Mouse (Mus musculus) neural tube, embryonic 13.5 days (tissue): Measurements from ENCODE around the gene Atp4b. TPM values are rescaled to one million over a fixed set of nuclear protein-coding genes. Genes with fewer than 3 reads are reported as not detected.

Source experiments
- ATAC-seq: fragments of 200-750 bp; cut with Nextera tagmentation; 2 replicates; pipeline ENCODE4 v1.8.0; 2017; ENCODE audit warnings: low read depth, mild to moderate bottlenecking, moderate TSS enrichment, moderate library complexity
- H3K27ac ChIP-seq: fragments of 300-500 bp; sonication (generic); replicated peaks from 2 replicates; pipeline ENCODE4 v1.5.1; 2015; ENCODE audit warnings: moderate library complexity, mild to moderate bottlenecking, inconsistent platforms
- H3K27me3 ChIP-seq: fragments of 300-500 bp; sonication (generic); 2 replicates; pipeline ENCODE4 v1.6.1; 2015; ENCODE audit warnings: mild to moderate bottlenecking, inconsistent platforms
- H3K36me3 ChIP-seq: fragments of 300-500 bp; sonication (generic); 2 replicates; pipeline ENCODE4 v1.6.1; 2015; ENCODE audit warnings: mild to moderate bottlenecking, inconsistent platforms
- H3K4me1 ChIP-seq: fragments of 300-500 bp; sonication (generic); replicated peaks from 2 replicates; pipeline ENCODE4 v1.6.1; 2015; ENCODE audit warnings: inconsistent platforms
- H3K4me2 ChIP-seq: fragments of 300-500 bp; sonication (generic); 2 replicates; pipeline ENCODE4 v1.6.1; 2015; ENCODE audit warnings: inconsistent platforms, mild to moderate bottlenecking, moderate library complexity
- H3K4me3 ChIP-seq: fragments of 300-500 bp; sonication (generic); 2 replicates; pipeline ENCODE4 v1.5.1; 2015; ENCODE audit warnings: mild to moderate bottlenecking, inconsistent platforms
- H3K9ac ChIP-seq: fragments of 300-500 bp; sonication (generic); 2 replicates; pipeline ENCODE4 v1.6.1; 2015; ENCODE audit warnings: moderate library complexity, mild to moderate bottlenecking, inconsistent platforms
- H3K9me3 ChIP-seq: fragments of 300-500 bp; sonication (generic); 2 replicates; pipeline ENCODE4 v1.6.1; 2016; ENCODE audit warnings: inconsistent platforms
- WGBS: fragments of 180-500 bp; shearing (Covaris S2); methylation state at CpG from one replicate; pipeline ENCODE4 v1.1.7; 2015; 5-methylcytosine and 5-hydroxymethylcytosine counted together
- polyA plus RNA-seq: library from polyadenylated mRNA; unstranded; fragments of >200 nt; fragmentation: Nextera tagmentation; extraction: Ambion mirVana; gene quantifications from 2 replicates; pipeline ENCODE4 v1.2.1, GENCODE M21; 2015

Gene Atp4b
- polyA plus RNA-seq, 1 experiment from 2014 or later = not detected

DNA sequence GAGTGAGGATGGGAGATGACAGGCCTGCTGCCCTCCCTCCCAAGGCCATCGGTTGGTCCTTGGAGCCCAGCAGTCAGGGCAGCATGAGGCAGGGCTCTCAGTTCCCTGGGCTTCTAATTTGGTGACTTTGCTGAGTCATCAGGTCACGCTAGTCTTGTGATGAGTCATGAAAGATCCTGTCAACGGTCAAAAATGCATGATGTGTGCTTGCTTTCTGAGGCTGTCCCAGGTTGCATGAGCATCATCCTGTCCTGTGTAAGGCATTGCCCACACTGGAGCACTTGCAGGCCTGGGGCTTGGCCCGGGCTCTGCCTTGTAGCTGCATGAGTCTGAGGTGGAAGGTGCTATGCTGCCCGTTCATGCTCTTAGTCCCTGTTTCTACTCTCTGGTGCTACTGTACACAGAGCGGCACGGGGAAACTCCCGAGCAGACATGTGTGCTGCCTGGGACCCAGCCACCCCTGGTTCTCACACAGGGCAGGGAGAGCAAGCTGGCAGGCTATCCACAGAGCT, 23.4 kb downstream of the Atp4b start:
- 89% methylated on average over 8 of the region's 8 CpGs for WGBS
- no peak for ATAC-seq
- no peak overlapping the region for H3K27ac ChIP-seq
- no peak overlapping the region for H3K4me3 ChIP-seq
- H3K9ac ChIP-seq = no peak overlapping the region
- H3K9me3 ChIP-seq = no peaks in the 10 kb centered on the region
- peaks cover 85% of the 10 kb centered on the region for H3K36me3 ChIP-seq
- no peaks in the 10 kb centered on the region for H3K4me1 ChIP-seq
- no peak overlapping the region for H3K4me2 ChIP-seq
- no peaks in the 10 kb centered on the region for H3K27me3 ChIP-seq

DNA sequence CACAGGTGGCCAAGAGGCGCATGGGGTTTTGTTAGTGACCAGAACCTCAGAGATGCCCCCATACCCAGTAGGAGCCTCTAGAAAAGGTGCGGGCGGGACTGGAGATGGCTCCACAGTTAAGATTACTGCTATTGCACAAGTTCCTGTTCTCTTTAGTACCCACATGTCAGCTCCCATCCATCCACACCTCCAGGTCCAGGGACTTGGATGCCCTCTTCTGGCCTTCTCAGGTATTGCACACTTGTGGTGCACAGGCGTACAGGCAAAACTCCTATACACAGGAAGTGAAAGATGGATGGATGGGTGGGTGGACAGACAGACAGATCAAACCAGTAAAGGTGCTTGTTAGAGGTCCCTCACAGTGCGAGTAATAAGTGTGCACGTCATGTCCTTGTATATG, 34.8 kb downstream of the Atp4b start:
- Histone ChIP-seq H3K27me3 (no peaks in the 10 kb centered on the region), H3K4me2 (no peak overlapping the region), H3K4me3 (no peak overlapping the region), H3K9ac (no peak overlapping the region), H3K9me3 (no peaks in the 10 kb centered on the region), H3K27ac (no peak overlapping the region), H3K4me1 (no peaks in the 10 kb centered on the region), H3K36me3 (peaks cover 89% of the 10 kb centered on the region)
- no peak for ATAC-seq
- 94% methylated on average over 6 of the region's 6 CpGs for WGBS

DNA sequence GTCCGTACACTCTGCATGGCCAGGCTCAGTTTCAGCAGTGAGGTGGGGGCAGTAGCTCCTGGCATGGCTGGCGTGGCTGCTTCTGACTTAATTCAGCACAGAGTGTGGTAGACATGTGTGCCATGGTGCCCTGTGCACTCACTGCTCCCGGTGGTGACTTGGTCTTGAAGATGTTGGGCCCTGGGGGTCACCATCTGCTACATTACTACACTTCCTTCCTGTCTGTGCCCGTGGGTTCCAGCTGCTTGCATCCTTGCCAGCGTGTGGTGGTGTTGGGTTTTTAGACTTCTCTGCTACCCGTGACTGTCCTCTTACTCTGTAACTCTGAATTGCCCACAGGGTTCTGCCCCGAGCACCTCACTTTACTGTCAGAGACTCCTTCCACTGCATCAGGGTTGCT, 36.4 kb downstream of the Atp4b start:
- no peaks in the 10 kb centered on the region for H3K4me1 ChIP-seq
- H3K9ac ChIP-seq = no peak overlapping the region
- no peaks in the 10 kb centered on the region for H3K9me3 ChIP-seq
- ATAC-seq = no peak
- no peak overlapping the region for H3K27ac ChIP-seq
- no peak overlapping the region for H3K4me2 ChIP-seq
- no peak overlapping the region for H3K4me3 ChIP-seq
- no peaks in the 10 kb centered on the region for H3K27me3 ChIP-seq
- peaks cover 87% of the 10 kb centered on the region for H3K36me3 ChIP-seq
- 86% methylated on average over 7 of the region's 7 CpGs for WGBS

DNA sequence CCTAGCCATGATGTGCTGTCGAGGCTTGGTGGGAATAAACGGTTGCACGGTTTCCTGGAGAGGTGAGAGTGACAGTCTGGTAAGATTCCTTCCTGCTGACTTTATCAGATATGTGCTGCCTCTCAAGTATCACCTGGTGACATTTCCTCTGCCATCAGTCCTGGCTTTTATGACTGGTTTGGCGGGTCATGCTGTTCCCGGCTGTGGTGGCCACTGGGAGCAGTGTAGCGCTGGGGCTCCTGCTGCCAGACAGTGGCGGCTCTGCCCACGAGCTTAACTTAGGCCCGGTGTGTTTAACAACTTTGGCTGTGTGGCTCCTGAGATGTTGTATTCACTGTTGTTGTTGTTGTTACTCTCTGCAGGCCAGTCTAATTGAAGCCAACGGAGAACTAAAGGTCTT, 39.9 kb downstream of the Atp4b start:
- H3K9ac ChIP-seq = no peak overlapping the region
- no peaks in the 10 kb centered on the region for H3K27me3 ChIP-seq
- H3K4me3 ChIP-seq = no peak overlapping the region
- ATAC-seq = no peak
- no peak overlapping the region for H3K27ac ChIP-seq
- no peaks in the 10 kb centered on the region for H3K4me1 ChIP-seq
- 82% methylated on average over 10 of the region's 10 CpGs for WGBS
- no peaks in the 10 kb centered on the region for H3K9me3 ChIP-seq
- no peak overlapping the region for H3K4me2 ChIP-seq
- H3K36me3 ChIP-seq = peaks cover 91% of the 10 kb centered on the region

DNA sequence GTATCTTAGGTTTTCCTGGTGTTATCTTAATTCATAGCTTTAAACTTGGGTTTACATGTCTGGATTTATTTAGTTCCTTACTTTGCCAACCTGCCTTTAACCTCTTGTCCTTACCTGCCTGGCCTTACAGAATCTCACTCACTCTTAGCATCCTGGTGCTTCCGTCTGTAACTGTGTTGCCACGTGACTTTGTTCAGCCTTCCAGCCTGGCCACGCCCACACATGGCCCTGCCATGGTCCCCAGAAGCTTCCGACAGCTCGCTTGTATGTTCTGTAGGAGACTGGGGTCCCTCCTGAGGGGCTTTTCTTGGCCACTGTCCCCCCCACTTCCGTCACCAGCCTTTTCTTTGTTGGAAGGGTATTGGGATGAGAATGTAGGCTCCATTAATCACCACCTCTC, 40.4 kb downstream of the Atp4b start:
- WGBS = 84% methylated on average over 6 of the region's 6 CpGs
- Histone ChIP-seq H3K36me3 (peaks cover 91% of the 10 kb centered on the region), H3K4me3 (no peak overlapping the region), H3K4me1 (no peaks in the 10 kb centered on the region), H3K9ac (no peak overlapping the region), H3K27me3 (no peaks in the 10 kb centered on the region), H3K27ac (no peak overlapping the region), H3K4me2 (no peak overlapping the region), H3K9me3 (no peaks in the 10 kb centered on the region)
- ATAC-seq = no peak

DNA sequence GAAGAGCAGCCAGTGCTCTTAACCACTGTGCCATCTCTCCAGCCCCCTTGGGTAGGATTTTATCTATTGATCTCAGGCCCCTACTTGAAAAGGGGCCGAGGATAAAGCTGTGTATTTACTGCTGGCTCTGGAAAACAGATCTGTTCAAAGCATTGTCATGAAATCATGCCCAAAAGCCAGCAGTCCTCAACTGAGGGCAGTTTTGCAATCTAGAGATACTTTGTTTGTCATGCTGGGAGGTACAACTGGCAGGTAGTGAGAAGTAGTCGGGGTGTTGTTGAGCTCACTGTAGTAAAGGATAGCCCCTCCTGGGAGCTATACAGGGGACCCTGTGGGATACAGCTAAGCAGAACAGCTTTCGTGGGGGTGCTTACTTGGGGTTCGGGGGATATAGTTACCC, 42.7 kb downstream of the Atp4b start:
- Histone ChIP-seq H3K4me3 (no peak overlapping the region), H3K27ac (no peak overlapping the region), H3K9ac (no peak overlapping the region), H3K9me3 (no peaks in the 10 kb centered on the region), H3K4me1 (no peaks in the 10 kb centered on the region), H3K4me2 (no peak overlapping the region), H3K27me3 (no peaks in the 10 kb centered on the region), H3K36me3 (peaks cover 91% of the 10 kb centered on the region)
- 82% methylated on average over 4 of the region's 4 CpGs for WGBS
- no peak for ATAC-seq

DNA sequence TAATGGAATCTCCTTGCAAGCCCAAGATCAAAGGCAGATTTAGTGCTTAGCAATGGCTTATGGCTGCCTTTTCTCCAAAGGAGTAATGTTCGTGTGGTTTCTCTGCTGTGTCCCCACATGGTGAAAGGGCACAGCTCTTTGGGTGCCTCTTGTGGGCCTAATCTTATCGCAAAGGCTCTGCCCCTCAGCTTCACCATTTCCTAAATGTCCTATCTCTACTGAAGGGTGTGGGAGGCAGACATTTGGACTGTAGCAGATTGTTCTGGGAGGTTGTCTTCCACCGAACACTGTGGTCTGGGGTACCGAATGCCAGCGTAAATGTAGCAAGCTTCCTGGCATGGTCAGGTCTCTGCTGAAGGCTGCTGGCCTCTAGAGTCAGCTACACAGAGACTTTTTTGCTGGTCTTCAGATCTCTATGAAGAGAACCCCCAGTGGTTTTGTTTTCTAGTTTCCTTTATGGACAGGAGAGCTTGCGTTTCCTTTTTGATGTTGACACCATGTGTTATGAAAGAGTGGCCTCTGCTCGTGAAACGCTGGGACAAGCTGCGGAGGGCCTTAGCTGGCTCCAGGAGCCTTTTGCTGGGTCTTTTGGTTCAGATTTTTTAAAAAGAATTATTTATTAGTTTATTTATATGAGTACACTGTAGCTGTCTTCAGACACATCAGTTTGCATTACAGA, 43.3 kb downstream of the Atp4b start:
- Histone ChIP-seq H3K4me2 (no peak overlapping the region), H3K9ac (no peak overlapping the region), H3K4me1 (no peaks in the 10 kb centered on the region), H3K4me3 (no peak overlapping the region), H3K27ac (no peak overlapping the region), H3K36me3 (peaks cover 91% of the 10 kb centered on the region), H3K9me3 (no peaks in the 10 kb centered on the region), H3K27me3 (no peaks in the 10 kb centered on the region)
- no peak for ATAC-seq
- WGBS = 83% methylated on average over 9 of the region's 9 CpGs

DNA sequence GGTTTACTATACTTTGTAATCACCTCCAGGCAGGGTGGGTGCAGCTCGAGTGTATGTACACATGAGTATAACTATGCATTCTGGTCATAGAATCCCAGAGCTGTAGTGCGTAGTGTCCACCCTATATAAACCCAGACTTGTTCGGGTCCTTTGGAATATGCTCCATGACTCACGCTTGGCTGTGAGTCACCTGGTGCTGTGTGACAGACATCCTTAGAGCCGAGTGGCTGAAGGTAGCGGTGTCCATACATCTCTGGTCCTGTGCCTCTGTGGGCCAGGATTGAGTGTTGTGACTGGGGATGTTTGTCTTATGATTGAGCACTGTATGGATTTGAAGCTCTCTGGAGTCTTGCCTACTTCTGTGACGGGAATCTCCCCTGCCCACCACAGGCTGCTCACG, 44.0 kb downstream of the Atp4b start:
- Histone ChIP-seq H3K9me3 (no peaks in the 10 kb centered on the region), H3K36me3 (peaks cover 91% of the 10 kb centered on the region), H3K27ac (no peak overlapping the region), H3K4me3 (no peak overlapping the region), H3K9ac (no peak overlapping the region), H3K4me1 (no peaks in the 10 kb centered on the region), H3K27me3 (no peaks in the 10 kb centered on the region), H3K4me2 (no peak overlapping the region)
- no peak for ATAC-seq
- WGBS = 91% methylated on average over 8 of the region's 8 CpGs

DNA sequence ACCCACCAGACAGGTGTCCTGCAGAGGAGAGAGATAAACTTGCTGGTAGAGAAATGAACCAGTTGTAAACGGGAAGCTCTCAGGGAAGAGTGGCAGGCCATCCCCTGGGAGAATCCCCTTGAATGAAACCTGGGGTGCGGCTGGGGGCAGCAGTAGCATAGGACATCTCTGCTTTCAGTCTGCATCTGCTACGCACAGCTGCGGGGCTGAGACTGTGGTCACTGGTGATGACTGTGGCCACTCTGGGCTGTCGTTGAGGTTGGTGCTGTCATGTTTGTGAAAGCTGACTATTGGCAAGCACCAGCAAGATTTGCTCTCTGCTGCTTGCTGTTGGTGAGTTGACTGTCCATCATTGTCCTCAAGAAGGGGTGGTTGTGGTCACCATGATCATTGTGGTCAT, 45.0 kb downstream of the Atp4b start:
- no peak overlapping the region for H3K4me2 ChIP-seq
- 0 out of 2 replicates have a peak overlapping the region, but pooled peaks have one; percentile 17 for H3K9ac ChIP-seq
- ATAC-seq = no peak
- WGBS = 86% methylated on average over 5 of the region's 5 CpGs
- H3K27me3 ChIP-seq = no peaks in the 10 kb centered on the region
- H3K27ac ChIP-seq = no peak overlapping the region
- no peak overlapping the region for H3K4me3 ChIP-seq
- no peaks in the 10 kb centered on the region for H3K9me3 ChIP-seq
- H3K36me3 ChIP-seq = peaks cover 91% of the 10 kb centered on the region
- no peaks in the 10 kb centered on the region for H3K4me1 ChIP-seq

DNA sequence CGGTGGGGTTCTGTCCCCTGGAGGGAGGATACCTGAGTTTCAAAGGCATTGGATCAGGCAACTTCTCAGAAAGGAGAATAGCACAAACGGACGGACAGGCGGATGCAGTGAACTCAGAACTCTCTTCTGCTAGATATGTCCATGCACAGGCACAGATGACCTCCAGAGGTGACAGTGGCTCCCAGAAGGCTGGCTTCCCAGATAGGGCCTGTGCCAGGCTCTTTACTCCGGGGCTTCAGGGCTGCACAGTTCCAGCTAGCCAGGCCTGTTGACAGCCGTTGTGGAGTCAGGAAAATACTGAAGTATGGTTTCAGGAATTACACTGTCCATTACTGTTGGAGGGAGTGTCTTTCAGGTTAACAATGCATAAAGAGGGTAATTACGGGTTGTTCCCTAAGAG, 46.6 kb downstream of the Atp4b start:
- Histone ChIP-seq H3K4me1 (no peaks in the 10 kb centered on the region), H3K27me3 (no peaks in the 10 kb centered on the region), H3K9me3 (no peaks in the 10 kb centered on the region), H3K36me3 (peaks cover 93% of the 10 kb centered on the region), H3K9ac (no peak overlapping the region), H3K4me2 (no peak overlapping the region), H3K4me3 (no peak overlapping the region), H3K27ac (no peak overlapping the region)
- 90% methylated on average over 7 of the region's 7 CpGs for WGBS
- ATAC-seq = no peak

DNA sequence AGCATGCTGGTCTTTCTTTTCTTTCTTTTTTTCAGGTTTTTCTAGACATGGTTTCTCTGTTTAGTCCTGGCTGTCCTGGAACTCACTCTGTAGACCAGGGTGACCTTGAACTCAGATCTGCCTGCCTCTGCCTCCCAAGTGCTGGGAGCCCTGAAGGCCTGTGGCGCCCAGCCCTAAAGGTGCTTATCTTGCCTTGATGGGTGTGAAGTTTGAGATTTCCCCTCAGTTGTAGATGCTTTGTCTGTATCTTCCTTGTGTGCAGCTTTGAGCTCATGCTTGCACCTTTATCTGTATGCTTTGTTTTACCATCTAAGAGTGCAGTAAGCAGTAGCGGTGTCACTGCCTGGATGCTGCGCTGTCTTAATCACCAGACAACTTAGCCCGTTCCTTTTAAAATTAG, 53.5 kb downstream of the Atp4b start:
- no peak overlapping the region for H3K9ac ChIP-seq
- no peaks in the 10 kb centered on the region for H3K9me3 ChIP-seq
- no peak overlapping the region for H3K27ac ChIP-seq
- WGBS = 95% methylated on average over 4 of the region's 4 CpGs
- H3K27me3 ChIP-seq = no peaks in the 10 kb centered on the region
- peaks cover 26% of the 10 kb centered on the region for H3K4me1 ChIP-seq
- peaks cover 80% of the 10 kb centered on the region for H3K36me3 ChIP-seq
- no peak overlapping the region for H3K4me3 ChIP-seq
- no peak for ATAC-seq
- H3K4me2 ChIP-seq = no peak overlapping the region

DNA sequence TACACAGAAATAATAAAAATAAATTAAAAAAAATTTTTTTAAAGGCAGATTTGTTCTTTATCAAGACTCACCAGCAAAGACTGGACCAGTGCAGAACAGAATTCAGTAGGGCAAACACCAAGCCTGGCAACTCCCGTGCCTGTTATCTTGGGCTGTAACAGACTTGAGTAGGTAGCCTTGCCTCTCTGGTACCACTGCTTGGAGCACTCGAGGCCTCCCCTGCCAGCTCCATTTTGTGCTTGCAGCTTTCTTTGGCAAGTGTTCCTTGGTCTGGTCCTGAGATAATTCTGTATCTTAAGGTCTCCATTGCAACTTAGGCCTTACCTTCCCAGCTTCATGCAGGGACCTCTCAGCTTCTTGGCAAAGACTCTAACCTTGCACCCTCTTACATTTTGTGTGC, 54.3 kb downstream of the Atp4b start:
- Histone ChIP-seq H3K27ac (no peak overlapping the region), H3K4me2 (no peak overlapping the region), H3K4me3 (no peak overlapping the region), H3K4me1 (peaks cover 28% of the 10 kb centered on the region), H3K9ac (no peak overlapping the region), H3K9me3 (no peaks in the 10 kb centered on the region), H3K27me3 (no peaks in the 10 kb centered on the region), H3K36me3 (peaks cover 72% of the 10 kb centered on the region)
- ATAC-seq = no peak
- WGBS = 90% methylated on average over 2 of the region's 2 CpGs

DNA sequence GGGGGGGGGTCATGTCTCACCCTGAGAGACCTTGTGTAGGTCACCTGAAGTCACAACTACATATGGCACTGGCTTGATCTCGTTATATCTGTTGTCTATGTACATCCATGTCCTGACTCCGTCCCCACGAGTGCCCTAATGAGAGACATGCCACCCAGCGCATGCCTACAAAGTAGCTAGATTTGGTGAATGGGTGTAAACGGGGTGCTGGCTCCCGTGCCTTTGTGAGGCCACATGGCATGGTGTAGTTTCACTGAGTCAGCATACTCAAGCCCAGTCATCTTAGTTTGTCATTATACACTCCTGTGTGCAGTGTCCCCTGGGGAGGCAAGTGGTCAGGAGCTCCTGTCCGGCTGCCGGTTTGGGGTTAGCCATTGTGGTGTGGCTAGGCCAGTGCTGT, 56.0 kb downstream of the Atp4b start:
- Histone ChIP-seq H3K27me3 (no peaks in the 10 kb centered on the region), H3K4me2 (peak overlapping the region; percentile 91), H3K9ac (peak overlapping the region; percentile 31; the same call in 1 of the 2 replicates), H3K4me1 (peaks cover 28% of the 10 kb centered on the region), H3K36me3 (peaks cover 55% of the 10 kb centered on the region), H3K27ac (no peak overlapping the region), H3K9me3 (no peaks in the 10 kb centered on the region), H3K4me3 (peak overlapping the region; percentile 87; the same call in 1 of the 2 replicates)
- WGBS = 85% methylated on average over 8 of the region's 8 CpGs
- ATAC-seq = no peak
